Mouse (Mus musculus): ENCODE results near the gene Otub2. TPM values are rescaled to one million over a fixed set of nuclear protein-coding genes. Genes with fewer than 3 reads are reported as not detected.

The Otub2 gene
- polyA plus RNA-seq, 1 experiment, result 5.6 TPM

- no peaks in the 10 kb centered on the region for H3K4me1 ChIP-seq (ENCODE audit: control insufficient read depth, insufficient read depth, low read length)
- H3K4me3 ChIP-seq (ENCODE audit: insufficient read depth, low read length), result no peak overlapping the region
Measured at GRCm38 (mm10) chr12:103393528-103393927, 5.0 kb downstream of the Otub2 start.

GRCm38 (mm10) chr12:103395486-103396275 is 7.2 kb downstream of the Otub2 start:
- no peak for TF ChIP-seq CTCF (IDR thresholded peaks at IDR 0.05; ENCODE audit: low read depth, low read length)
- TF ChIP-seq POLR2A (IDR thresholded peaks at IDR 0.05; ENCODE audit: borderline replicate concordance, low read depth, low read length), result no peak
- H3K27ac ChIP-seq (ENCODE audit: insufficient read depth, low read depth, low read length), result no peak overlapping the region
- H3K4me3 ChIP-seq (ENCODE audit: insufficient read depth, low read length), result no peak overlapping the region
- H3K4me1 ChIP-seq (ENCODE audit: control insufficient read depth, insufficient read depth, low read length), result no peaks in the 10 kb centered on the region

More at GRCm38 (mm10) chr12:103393528-103393927, 5.0 kb downstream of the Otub2 start:
- H3K27ac ChIP-seq (ENCODE audit: insufficient read depth, low read depth, low read length), result no peak overlapping the region
- no peak for TF ChIP-seq CTCF (IDR thresholded peaks at IDR 0.05; ENCODE audit: low read depth, low read length)
- TF ChIP-seq POLR2A (IDR thresholded peaks at IDR 0.05; ENCODE audit: borderline replicate concordance, low read depth, low read length), result no peak

DNA sequence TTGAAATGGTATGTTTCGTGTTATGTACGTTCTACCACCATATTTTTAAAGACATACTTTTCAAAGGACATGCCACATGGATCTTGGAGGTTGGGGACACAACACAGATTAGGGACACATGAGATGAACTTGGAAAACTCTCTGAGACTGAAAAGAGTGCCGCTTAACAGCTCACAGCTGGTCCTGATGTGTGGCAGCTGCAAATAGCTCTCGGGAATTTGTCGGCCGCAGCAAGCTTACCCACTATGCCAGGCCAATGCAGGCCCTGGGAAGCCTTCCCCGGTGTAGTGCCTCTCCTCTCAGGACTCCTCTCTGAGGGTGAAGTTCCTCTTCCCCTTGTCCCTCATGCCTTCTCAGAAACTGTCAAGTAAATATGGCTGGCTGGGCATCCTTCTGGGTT is 8.3 kb downstream of the Otub2 start:
- no peak overlapping the region for H3K27ac ChIP-seq (ENCODE audit: insufficient read depth, low read depth, low read length)
- no peak overlapping the region for H3K4me3 ChIP-seq (ENCODE audit: insufficient read depth, low read length)
- TF ChIP-seq CTCF (IDR thresholded peaks at IDR 0.05; ENCODE audit: low read depth, low read length) (no peak), POLR2A (IDR thresholded peaks at IDR 0.05; ENCODE audit: borderline replicate concordance, low read depth, low read length) (no peak)
- no peaks in the 10 kb centered on the region for H3K4me1 ChIP-seq (ENCODE audit: control insufficient read depth, insufficient read depth, low read length)

DNA sequence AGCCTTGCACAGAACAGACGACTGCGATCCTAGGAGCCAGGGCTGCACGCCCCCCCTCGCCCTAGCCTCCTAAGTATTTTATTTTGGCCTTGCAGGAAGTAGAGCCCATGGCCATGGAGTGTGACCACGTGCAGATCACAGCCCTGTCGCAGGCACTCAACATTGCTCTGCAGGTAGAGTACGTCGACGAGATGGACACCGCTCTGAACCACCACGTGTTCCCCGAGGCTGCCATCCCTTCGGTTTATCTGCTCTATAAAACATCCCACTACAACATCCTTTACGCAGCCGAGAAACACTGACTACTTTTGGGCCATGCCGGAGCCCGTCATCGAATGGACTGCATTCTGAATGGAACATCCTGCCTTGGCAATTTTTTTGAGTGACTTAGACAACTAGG is 15.6 kb downstream of the Otub2 start:
- no peaks in the 10 kb centered on the region for H3K4me1 ChIP-seq (ENCODE audit: control insufficient read depth, insufficient read depth, low read length)
- H3K27ac ChIP-seq (ENCODE audit: insufficient read depth, low read depth, low read length), result no peak overlapping the region
- TF ChIP-seq CTCF (IDR thresholded peaks at IDR 0.05; ENCODE audit: low read depth, low read length) (no peak), POLR2A (IDR thresholded peaks at IDR 0.05; ENCODE audit: borderline replicate concordance, low read depth, low read length) (no peak)
- no peak overlapping the region for H3K4me3 ChIP-seq (ENCODE audit: insufficient read depth, low read length)

DNA sequence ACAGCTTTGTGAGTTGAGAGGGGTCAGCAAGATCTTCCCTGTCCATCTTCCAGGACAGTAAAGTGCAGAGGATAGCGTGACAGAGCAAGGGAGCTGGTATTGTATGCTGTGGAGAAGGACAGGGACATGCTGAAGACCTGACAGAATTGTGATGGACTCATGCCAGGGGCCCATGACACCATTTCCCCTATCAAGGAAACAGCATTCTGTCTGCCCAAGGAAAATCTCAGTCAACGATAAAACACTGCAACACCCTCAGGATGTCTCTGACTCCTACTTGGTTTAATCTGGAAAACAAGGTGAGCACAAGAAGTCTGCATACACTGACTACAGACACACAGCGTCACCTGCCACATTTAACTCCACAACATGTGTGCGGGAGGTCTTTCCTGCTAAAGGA is 19.2 kb downstream of the Otub2 start, which contains the start of gene 9330161L09Rik:
TSS of gene 9330161L09Rik (minus strand) at position 101 of the 400 bp plus-strand sequence.
- TF ChIP-seq CTCF (IDR thresholded peaks at IDR 0.05; ENCODE audit: low read depth, low read length), result no peak
- no peak for TF ChIP-seq POLR2A (IDR thresholded peaks at IDR 0.05; ENCODE audit: borderline replicate concordance, low read depth, low read length)
- Histone ChIP-seq H3K4me1 (ENCODE audit: control insufficient read depth, insufficient read depth, low read length) (no peaks in the 10 kb centered on the region), H3K27ac (ENCODE audit: insufficient read depth, low read depth, low read length) (no peak within 1 kb of the TSS), H3K4me3 (ENCODE audit: insufficient read depth, low read length) (no peak within 1 kb of the TSS)

- Histone ChIP-seq H3K4me1 (ENCODE audit: control insufficient read depth, insufficient read depth, low read length) (no peaks in the 10 kb centered on the region), H3K27ac (ENCODE audit: insufficient read depth, low read depth, low read length) (no peak overlapping the region), H3K4me3 (ENCODE audit: insufficient read depth, low read length) (no peak overlapping the region)
- no peak for TF ChIP-seq CTCF (IDR thresholded peaks at IDR 0.05; ENCODE audit: low read depth, low read length)
- no peak for TF ChIP-seq POLR2A (IDR thresholded peaks at IDR 0.05; ENCODE audit: borderline replicate concordance, low read depth, low read length)
Measured at GRCm38 (mm10) chr12:103408144-103408543, 19.7 kb downstream of the Otub2 start.

- TF ChIP-seq POLR2A (IDR thresholded peaks at IDR 0.05; ENCODE audit: borderline replicate concordance, low read depth, low read length), result no peak
- no peak for TF ChIP-seq CTCF (IDR thresholded peaks at IDR 0.05; ENCODE audit: low read depth, low read length)
- Histone ChIP-seq H3K27ac (ENCODE audit: insufficient read depth, low read depth, low read length) (peak overlapping the region; percentile 22; the same call in 1 of the 2 replicates), H3K4me3 (ENCODE audit: insufficient read depth, low read length) (peak overlapping the region; percentile 93), H3K4me1 (ENCODE audit: control insufficient read depth, insufficient read depth, low read length) (peaks cover 21% of the 10 kb centered on the region)
Measured at GRCm38 (mm10) chr12:103425016-103425728, 36.7 kb downstream of the Otub2 start.

DNA sequence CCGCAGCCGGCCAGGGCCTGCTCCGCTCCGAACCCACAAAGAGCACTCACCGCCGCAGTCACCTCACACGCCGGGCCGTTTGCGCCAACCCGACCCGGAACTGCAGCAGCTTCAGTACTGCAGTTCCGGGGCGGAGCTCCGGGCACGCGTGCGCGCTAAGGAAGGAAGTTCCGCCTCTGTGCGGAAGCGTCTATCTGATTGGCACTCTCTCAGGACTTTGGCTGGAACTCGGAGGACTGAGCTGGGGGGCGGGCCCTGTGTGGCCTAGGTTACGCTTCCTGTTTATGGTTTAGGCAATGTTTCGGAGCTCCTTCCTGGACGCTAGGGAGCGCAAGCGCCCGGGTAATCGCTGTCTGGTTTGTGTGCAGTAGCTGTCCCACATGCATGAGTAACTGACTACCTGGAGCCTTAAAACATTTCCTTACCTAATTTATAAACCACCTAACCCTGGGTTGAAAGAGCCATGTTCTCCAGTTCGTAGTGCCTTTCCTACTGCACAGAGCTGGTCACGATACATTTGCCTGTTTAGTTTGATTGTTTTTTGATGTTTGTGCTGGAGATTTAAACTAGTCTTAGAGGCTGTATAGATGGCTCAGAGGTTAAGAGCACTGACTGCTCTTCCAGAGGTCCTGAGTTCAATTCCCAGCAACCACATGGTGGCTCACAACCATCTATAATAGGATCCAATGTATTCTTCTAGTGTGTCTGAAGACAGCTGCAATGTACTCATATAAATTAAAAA is 37.4 kb downstream of the Otub2 start, which contains the start of gene Ddx24:
TSS of gene Ddx24 (minus strand) at position 102 of the 742 bp plus-strand sequence.
- peak; percentile 76 for TF ChIP-seq CTCF (IDR thresholded peaks at IDR 0.05; ENCODE audit: low read depth, low read length)
- TF ChIP-seq POLR2A (IDR thresholded peaks at IDR 0.05; ENCODE audit: borderline replicate concordance, low read depth, low read length), result 0 out of 2 replicates have a peak, but pooled peaks have one; percentile 14
- H3K4me3 ChIP-seq (ENCODE audit: insufficient read depth, low read length), result peak within 1 kb of the TSS; percentile 93
- peaks cover 19% of the 10 kb centered on the region for H3K4me1 ChIP-seq (ENCODE audit: control insufficient read depth, insufficient read depth, low read length)
- H3K27ac ChIP-seq (ENCODE audit: insufficient read depth, low read depth, low read length), result peak within 1 kb of the TSS; percentile 22; the same call in 1 of the 2 replicates

- Histone ChIP-seq H3K27ac (ENCODE audit: insufficient read depth, low read depth, low read length) (no peak overlapping the region), H3K4me3 (ENCODE audit: insufficient read depth, low read length) (no peak overlapping the region), H3K4me1 (ENCODE audit: control insufficient read depth, insufficient read depth, low read length) (peaks cover 16% of the 10 kb centered on the region)
- TF ChIP-seq POLR2A (IDR thresholded peaks at IDR 0.05; ENCODE audit: borderline replicate concordance, low read depth, low read length) (no peak), CTCF (IDR thresholded peaks at IDR 0.05; ENCODE audit: low read depth, low read length) (no peak)
Measured at GRCm38 (mm10) chr12:103426710-103427109, 38.2 kb downstream of the Otub2 start.
